ENCODE assay signal across 10 mouse cellular contexts in the genomic region with DNA sequence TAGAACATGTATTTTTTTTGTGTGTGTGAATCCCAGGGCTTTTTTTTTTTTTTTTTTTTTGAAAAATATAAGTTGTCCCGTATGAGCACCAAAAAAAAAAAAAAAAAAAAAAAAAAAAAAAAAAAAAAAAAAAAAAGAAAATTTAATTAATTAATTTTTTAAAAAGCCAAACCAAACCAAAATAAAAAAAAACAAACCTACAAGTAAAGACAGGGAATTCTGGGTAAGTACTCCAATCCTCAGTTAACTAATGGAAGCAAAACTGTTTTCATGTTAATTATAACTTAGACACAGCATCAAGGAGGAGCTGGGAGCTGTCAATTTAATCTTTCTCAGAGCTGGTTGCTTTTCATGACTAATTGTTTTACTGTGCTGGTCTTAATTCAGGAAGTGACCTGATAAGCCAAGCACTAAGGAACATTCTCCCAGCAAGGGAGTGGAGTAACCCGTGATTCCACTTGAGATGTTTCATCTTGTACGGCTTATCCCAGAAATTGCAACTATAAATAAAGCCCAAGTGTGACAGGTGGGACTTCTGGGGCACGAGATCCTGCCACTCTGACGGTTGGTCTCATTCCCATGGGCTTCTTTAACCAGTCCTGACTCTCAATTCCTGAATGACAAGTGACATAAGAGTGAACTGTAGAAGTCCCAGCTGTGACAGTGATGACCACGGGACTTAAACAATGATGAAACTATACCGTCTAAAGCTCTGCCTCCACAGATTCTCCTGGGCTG.
"Had no signal": no experiment of that assay in that cellular context is flagged by ENCODE, and none has a peak within 500 bp of the region (broad histone marks: within the 10 kb centered on the region; RNA-seq: fewer than 3 reads in every experiment).

No protein-coding gene starts in this region.

- H3K36me3 ChIP-seq: limb, embryonic 15.5 days; liver, embryonic 12.5 days; midbrain, embryonic 13.5 days; neural tube, embryonic 12.5 days had no signal

- H3K9ac ChIP-seq: limb, embryonic 15.5 days; liver, embryonic 12.5 days; lung, embryonic 14.5 days; midbrain, embryonic 13.5 days; neural tube, embryonic 12.5 days had no signal

- H3K4me3 ChIP-seq: layer of hippocampus, adult 2 months; limb, embryonic 15.5 days; liver, embryonic 12.5 days; midbrain, embryonic 13.5 days; neural tube, embryonic 12.5 days had no signal

- H3K27me3 ChIP-seq: limb, embryonic 15.5 days; liver, embryonic 12.5 days; neural tube, embryonic 12.5 days had no signal

- DNase-seq: kidney, postnatal 10 days; kidney, postnatal 4 days; lung, embryonic 14.5 days; right cerebral cortex, postnatal 14 days; thymus, postnatal 36 days had no signal

- ATAC-seq: liver, embryonic 12.5 days; midbrain, embryonic 13.5 days had no signal

- H3K27ac ChIP-seq: layer of hippocampus, adult 2 months; limb, embryonic 15.5 days; liver, embryonic 12.5 days; midbrain, embryonic 13.5 days; neural tube, embryonic 12.5 days had no signal

- H3K4me2 ChIP-seq: limb, embryonic 15.5 days; liver, embryonic 12.5 days; lung, embryonic 14.5 days; midbrain, embryonic 13.5 days; neural tube, embryonic 12.5 days had no signal

- H3K9me3 ChIP-seq: limb, embryonic 15.5 days; liver, embryonic 12.5 days; midbrain, embryonic 13.5 days; neural tube, embryonic 12.5 days had no signal

- H3K4me1 ChIP-seq: limb, embryonic 15.5 days; liver, embryonic 12.5 days had no signal
